29 mouse cellular contexts compared by ENCODE assay signal in genomic region chr5:35733523-35733922, GRCm38 (mm10). TPM values are rescaled to one million over a fixed set of nuclear protein-coding genes. Genes with fewer than 3 reads are reported as not detected.
DNase-seq lines count a peak whose midpoint lies in the region; ATAC-seq and TF ChIP-seq lines count a peak whose summit lies in the region.
"Had no signal": no experiment of that assay in that cellular context is flagged by ENCODE, and none has a peak within 500 bp of the region (broad histone marks: within the 10 kb centered on the region; RNA-seq: fewer than 3 reads in every experiment).

No protein-coding gene starts in this region.

- no peak overlapping the region for H3K4me2 ChIP-seq in lung, embryonic 15.5 days
- H3K4me2 ChIP-seq in kidney, postnatal 0 days (ENCODE audit: low read length), result no peak overlapping the region
- H3K4me2 ChIP-seq: embryonic facial prominence, embryonic 13.5 days; hindbrain, embryonic 15.5 days; limb, embryonic 15.5 days; liver, embryonic 13.5 days had no signal

- no peaks in the 10 kb centered on the region for H3K9me3 ChIP-seq in lung, embryonic 15.5 days
- no peaks in the 10 kb centered on the region for H3K9me3 ChIP-seq in kidney, postnatal 0 days (replicated peaks; ENCODE audit: low read length)
- H3K9me3 ChIP-seq: embryonic facial prominence, embryonic 13.5 days; forebrain, embryonic 10.5 days; G1E; hindbrain, embryonic 10.5 days; hindbrain, embryonic 15.5 days; limb, embryonic 10.5 days; limb, embryonic 15.5 days; liver, embryonic 13.5 days had no signal

- H3K27me3 ChIP-seq in lung, embryonic 15.5 days, result no peaks in the 10 kb centered on the region
- no peaks in the 10 kb centered on the region for H3K27me3 ChIP-seq in kidney, postnatal 0 days (ENCODE audit: insufficient read depth, low read length)
- H3K27me3 ChIP-seq: embryonic facial prominence, embryonic 13.5 days; hindbrain, embryonic 15.5 days; Patski had no signal

- H3K27ac ChIP-seq in lung, embryonic 15.5 days, result peak overlapping the region; percentile 27
- H3K27ac ChIP-seq in kidney, postnatal 0 days, result peak overlapping the region; percentile 69
- H3K27ac ChIP-seq: embryonic facial prominence, embryonic 13.5 days; forebrain, embryonic 10.5 days; hindbrain, embryonic 10.5 days; hindbrain, embryonic 15.5 days; limb, embryonic 10.5 days; limb, embryonic 15.5 days; liver, embryonic 13.5 days; macrophage had no signal

- H3K9ac ChIP-seq in lung, embryonic 15.5 days, result no peak overlapping the region
- no peak overlapping the region for H3K9ac ChIP-seq in kidney, postnatal 0 days (ENCODE audit: low read depth, low read length)
- H3K9ac ChIP-seq: embryonic facial prominence, embryonic 13.5 days; hindbrain, embryonic 15.5 days; limb, embryonic 15.5 days; liver, embryonic 13.5 days had no signal

- H3K4me3 ChIP-seq in lung, embryonic 15.5 days, result no peak overlapping the region
- no peak overlapping the region for H3K4me3 ChIP-seq in kidney, postnatal 0 days (replicated peaks; ENCODE audit: low read depth, low read length)
- H3K4me3 ChIP-seq: embryonic facial prominence, embryonic 13.5 days; forebrain, embryonic 10.5 days; hindbrain, embryonic 10.5 days; hindbrain, embryonic 15.5 days; limb, embryonic 10.5 days; limb, embryonic 15.5 days; liver, embryonic 13.5 days had no signal

- no peaks in the 10 kb centered on the region for H3K36me3 ChIP-seq in lung, embryonic 15.5 days
- H3K36me3 ChIP-seq in kidney, postnatal 0 days (ENCODE audit: insufficient read depth, low read length), result no peaks in the 10 kb centered on the region
- H3K36me3 ChIP-seq: embryonic facial prominence, embryonic 13.5 days; forebrain, embryonic 10.5 days; G1E; hindbrain, embryonic 10.5 days; hindbrain, embryonic 15.5 days; limb, embryonic 10.5 days; limb, embryonic 15.5 days; liver, embryonic 13.5 days had no signal

- no peak for ATAC-seq in lung, embryonic 15.5 days (ENCODE audit: borderline replicate concordance, extremely low read depth, low FRiP score, low TSS enrichment)
- ATAC-seq in kidney, postnatal 0 days (replicated peaks; ENCODE audit: low FRiP score, low read depth), result no peak
- ATAC-seq: inflammation-experienced regulatory T-cells, adult 6 months; Patski had no signal

- WGBS in lung, embryonic 15.5 days, result 52% methylated on average over 2 of the region's 2 CpGs
- 54% methylated on average over 2 of the region's 2 CpGs for WGBS in kidney, postnatal 0 days

- TF ChIP-seq CTCF in kidney, postnatal 0 days (IDR thresholded peaks at IDR 0.05; ENCODE audit: low read depth), result no peak

- no peak for DNase-seq in lung, postnatal 4 days
- DNase-seq in kidney, adult 8-10 months, result peak; percentile 76 to 85
- peak; percentile 25 for DNase-seq in kidney, postnatal 0 days (ENCODE audit: low spot score)
- no peak for DNase-seq in frontal cortex, adult 2 months (ENCODE audit: extremely low spot score in 1 of 2, low spot score in 1 of 2)
- DNase-seq in retina, embryonic 14.5 days (ENCODE audit: low spot score), result no peak
- no peak for DNase-seq in MN1 (ENCODE audit: low spot score)
- DNase-seq: adrenal gland, postnatal 25 days; cerebellum, adult 11-12 months; cerebellum, postnatal 10 days; gastrocnemius, postnatal 14 days; heart, postnatal 14 days; layer of hippocampus, postnatal 36 days; liver, embryonic 13.5 days; lung, adult 18-20 months; midbrain, embryonic 14.5 days; right cerebral cortex, adult 18-20 months; spleen, adult 18-20 months; thymus, postnatal 14 days had no signal

- H3K4me1 ChIP-seq in lung, embryonic 15.5 days, result peaks cover 33% of the 10 kb centered on the region
- peaks cover 9% of the 10 kb centered on the region; the same call in 1 of the 2 replicates for H3K4me1 ChIP-seq in kidney, postnatal 0 days (replicated peaks; ENCODE audit: insufficient read depth, low read length)
- H3K4me1 ChIP-seq: hindbrain, embryonic 15.5 days had no signal

RNA-seq across cellular contexts. Expression of gene Sh3tc1, which starts 6.3 kb away (rescaled TPM):
- 11.0 and 11.6 TPM in 2 replicates for polyA plus RNA-seq in lung, embryonic 15.5 days (2015; fragmentation: Nextera tagmentation; extraction: Ambion mirVana)
- polyA plus RNA-seq in kidney, postnatal 0 days (2015; fragmentation: Nextera tagmentation; extraction: Ambion mirVana), result 19.0 and 21.4 TPM in 2 replicates
- polyA plus RNA-seq in frontal cortex, adult 2 months (2012; rRNA removed), result 1.1 and 1.6 TPM in 2 replicates

RNA-seq across cellular contexts. Expression of gene Ablim2, which starts 24.2 kb away (rescaled TPM):
- 0.27 and 0.62 TPM in 2 replicates for polyA plus RNA-seq in lung, embryonic 15.5 days (2015; fragmentation: Nextera tagmentation; extraction: Ambion mirVana)
- 3.2 and 3.9 TPM in 2 replicates for polyA plus RNA-seq in kidney, postnatal 0 days (2015; fragmentation: Nextera tagmentation; extraction: Ambion mirVana)
- 113 and 135 TPM in 2 replicates for polyA plus RNA-seq in frontal cortex, adult 2 months (2012; rRNA removed)
- polyA plus RNA-seq: forebrain, embryonic 10.5 days; G1E had no signal

RNA-seq across cellular contexts. Expression of gene Htra3, which starts 53.9 kb away (rescaled TPM):
- 26.0 and 29.2 TPM in 2 replicates for polyA plus RNA-seq in lung, embryonic 15.5 days (2015; fragmentation: Nextera tagmentation; extraction: Ambion mirVana)
- 22.4 and 24.6 TPM in 2 replicates for polyA plus RNA-seq in kidney, postnatal 0 days (2015; fragmentation: Nextera tagmentation; extraction: Ambion mirVana)
- polyA plus RNA-seq in frontal cortex, adult 2 months (2012; rRNA removed), result 5.1 and 6.2 TPM in 2 replicates
- polyA plus RNA-seq: G1E; inflammation-experienced regulatory T-cells, adult 6 months had no signal

Comparison
In these comparisons a context has a peak if more than half of its experiments do, and no peak if none do; other contexts are left out.
1. DNase-seq: peak in kidney, adult 8-10 months (2 of 2) and kidney, postnatal 0 days (single experiment); none in lung, postnatal 4 days (0 of 2), frontal cortex, adult 2 months (0 of 2), retina, embryonic 14.5 days (single experiment) and MN1 (single experiment).
2. RNA of gene Ablim2, which starts 24.2 kb away (polyA plus RNA-seq): 113 to 135 TPM in frontal cortex, adult 2 months; 3.2 to 3.9 TPM in kidney, postnatal 0 days and 0.27 to 0.62 TPM in lung, embryonic 15.5 days; every median in the first group is over 10 times any median in the second.